ENCODE assay signal across 8 mouse cellular contexts in the genomic region with DNA sequence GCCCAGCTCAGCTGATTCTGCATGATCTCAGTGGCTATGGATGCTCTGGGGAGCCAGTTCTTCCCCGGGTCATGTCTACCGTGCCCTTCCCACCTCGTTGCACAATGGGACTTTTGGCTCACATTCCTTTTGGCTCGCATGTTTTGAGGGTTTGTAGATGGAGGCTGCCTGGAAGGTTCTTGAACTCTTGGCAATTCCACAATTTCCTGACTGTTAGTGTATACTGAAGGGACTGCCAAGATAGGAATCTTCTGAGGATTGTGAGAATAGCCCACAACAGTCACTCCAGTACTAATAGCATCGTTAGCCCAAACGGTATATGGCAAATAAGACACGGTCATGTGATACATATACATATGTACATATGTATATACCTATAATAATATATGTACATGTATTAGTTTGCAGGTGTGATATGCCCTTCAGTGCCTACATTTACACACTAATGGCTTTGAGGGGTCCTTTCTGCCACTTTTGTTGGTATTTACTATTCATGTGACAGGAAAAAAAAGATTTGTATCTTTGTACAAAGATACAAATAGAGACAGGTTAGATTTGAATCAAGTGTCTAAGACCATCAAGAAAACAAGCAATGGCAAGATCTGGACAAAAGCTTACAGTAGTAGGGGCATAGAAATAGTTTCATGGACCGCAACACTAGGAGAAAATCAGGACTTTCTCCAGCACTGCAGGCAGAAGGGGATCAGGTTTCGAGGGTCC. TPM values are rescaled to one million over a fixed set of nuclear protein-coding genes. Genes with fewer than 3 reads are reported as not detected.
DNase-seq lines count a peak whose midpoint lies in the region; ATAC-seq lines count a peak whose summit lies in the region.

No protein-coding gene starts in this region.

- no peaks in the 10 kb centered on the region for H3K27me3 ChIP-seq in hindbrain, embryonic 12.5 days
- H3K27me3 ChIP-seq in liver, embryonic 12.5 days (replicated peaks), result peaks cover 6% of the 10 kb centered on the region; the same call in 1 of the 2 replicates
- no peaks in the 10 kb centered on the region for H3K27me3 ChIP-seq in neural tube, embryonic 12.5 days (replicated peaks)

- H3K27ac ChIP-seq in hindbrain, embryonic 12.5 days, result no peak overlapping the region; the same call in 1 of the 2 replicates
- no peak overlapping the region for H3K27ac ChIP-seq in liver, embryonic 12.5 days
- no peak overlapping the region for H3K27ac ChIP-seq in neural tube, embryonic 12.5 days

- WGBS in hindbrain, embryonic 12.5 days, result 45% methylated on average over 9 of the region's 9 CpGs
- WGBS in liver, embryonic 12.5 days (ENCODE audit: insufficient replicate concordance), result 35% methylated on average over 9 of the region's 9 CpGs
- 43% methylated on average over 9 of the region's 9 CpGs for WGBS in neural tube, embryonic 12.5 days

- no peak overlapping the region for H3K9ac ChIP-seq in hindbrain, embryonic 12.5 days
- peak overlapping the region; percentile 62; the same call in 1 of the 2 replicates for H3K9ac ChIP-seq in liver, embryonic 12.5 days
- no peak overlapping the region for H3K9ac ChIP-seq in neural tube, embryonic 12.5 days

- H3K4me3 ChIP-seq in hindbrain, embryonic 12.5 days, result peak overlapping the region; percentile 37
- peak overlapping the region; percentile 54 for H3K4me3 ChIP-seq in liver, embryonic 12.5 days
- peak overlapping the region; percentile 22; the same call in 1 of the 2 replicates for H3K4me3 ChIP-seq in neural tube, embryonic 12.5 days

- H3K9me3 ChIP-seq in hindbrain, embryonic 12.5 days (replicated peaks), result no peaks in the 10 kb centered on the region
- no peaks in the 10 kb centered on the region for H3K9me3 ChIP-seq in liver, embryonic 12.5 days (replicated peaks)
- no peaks in the 10 kb centered on the region for H3K9me3 ChIP-seq in neural tube, embryonic 12.5 days

- no peaks in the 10 kb centered on the region for H3K4me1 ChIP-seq in hindbrain, embryonic 12.5 days
- peaks cover 6% of the 10 kb centered on the region; the same call in 1 of the 2 replicates for H3K4me1 ChIP-seq in liver, embryonic 12.5 days
- no peaks in the 10 kb centered on the region for H3K4me1 ChIP-seq in neural tube, embryonic 12.5 days

- H3K4me2 ChIP-seq in hindbrain, embryonic 12.5 days (replicated peaks), result peak overlapping the region; percentile 45
- peak overlapping the region; percentile 64 for H3K4me2 ChIP-seq in liver, embryonic 12.5 days
- peak overlapping the region; percentile 47 for H3K4me2 ChIP-seq in neural tube, embryonic 12.5 days (replicated peaks)

- DNase-seq in adrenal gland, adult 2 months, result peak; percentile 66
- no peak for DNase-seq in adrenal gland, postnatal 4 days (ENCODE audit: low spot score in 2 of 2)
- DNase-seq in adrenal gland, postnatal 36 days, result peak; percentile 29 to 34
- peak; percentile 47 for DNase-seq in fat pad, adult 2 months (ENCODE audit: extremely low read depth, low read depth, low spot score)
- no peak for DNase-seq in T-cell, adult 2 months (ENCODE audit: low spot score)

- H3K36me3 ChIP-seq in hindbrain, embryonic 12.5 days, result no peaks in the 10 kb centered on the region
- H3K36me3 ChIP-seq in liver, embryonic 12.5 days, result no peaks in the 10 kb centered on the region
- no peaks in the 10 kb centered on the region for H3K36me3 ChIP-seq in neural tube, embryonic 12.5 days

- peak; percentile 76 for ATAC-seq in hindbrain, embryonic 12.5 days (ENCODE audit: low FRiP score)
- ATAC-seq in liver, embryonic 12.5 days, result peak; percentile 46
- ATAC-seq in neural tube, embryonic 12.5 days (ENCODE audit: low FRiP score, low read depth), result peak; percentile 65

RNA-seq across cellular contexts. Expression of gene Ncoa7, which starts 7.3 kb away (rescaled TPM):
- total RNA-seq in adrenal gland, adult 2 months (2021), result 10 to 100 TPM; 32.6 to 34.1 TPM
- polyA plus RNA-seq in adrenal gland, adult 2 months (2012; rRNA removed), result 7.7 and 11.2 TPM in 2 replicates
- 10 to 100 TPM; 47.9 to 49.3 TPM for total RNA-seq in adrenal gland, postnatal 4 days (2021)
- 10 to 100 TPM; 26.0 to 36.8 TPM for total RNA-seq in adrenal gland, postnatal 36 days (2021)
- 8.6 and 11.3 TPM in 2 replicates for polyA plus RNA-seq in hindbrain, embryonic 12.5 days (2016; fragmentation: Nextera tagmentation; extraction: Ambion mirVana)
- 12.9 and 14.2 TPM in 2 replicates for polyA plus RNA-seq in liver, embryonic 12.5 days (2016; fragmentation: Nextera tagmentation; extraction: Ambion mirVana)
- polyA plus RNA-seq in neural tube, embryonic 12.5 days (2016; fragmentation: Nextera tagmentation; extraction: Ambion mirVana), result 11.2 TPM in 2 replicates

RNA-seq across cellular contexts. Expression of gene Hey2, which starts 32.2 kb away (rescaled TPM):
- 1 to 10 TPM; 1.4 to 1.5 TPM for total RNA-seq in adrenal gland, adult 2 months (2021)
- polyA plus RNA-seq in adrenal gland, adult 2 months (2012; rRNA removed), result 2.7 and 4.7 TPM in 2 replicates
- 1 to 10 TPM; 3.8 to 5.3 TPM for total RNA-seq in adrenal gland, postnatal 4 days (2021)
- 1 to 10 TPM; 1.1 to 1.4 TPM for total RNA-seq in adrenal gland, postnatal 36 days (2021)
- 6.7 and 8.1 TPM in 2 replicates for polyA plus RNA-seq in hindbrain, embryonic 12.5 days (2016; fragmentation: Nextera tagmentation; extraction: Ambion mirVana)
- polyA plus RNA-seq in liver, embryonic 12.5 days (2016; fragmentation: Nextera tagmentation; extraction: Ambion mirVana), result 0.49 and 0.65 TPM in 2 replicates
- 9.2 and 9.8 TPM in 2 replicates for polyA plus RNA-seq in neural tube, embryonic 12.5 days (2016; fragmentation: Nextera tagmentation; extraction: Ambion mirVana)

Comparison
In these comparisons a context has a peak if more than half of its experiments do, and no peak if none do; other contexts are left out.
1. DNase-seq: peak in adrenal gland, adult 2 months (single experiment), adrenal gland, postnatal 36 days (2 of 2) and fat pad, adult 2 months (single experiment); none in adrenal gland, postnatal 4 days (0 of 2) and T-cell, adult 2 months (single experiment).
2. Peak in every context shown above with its lines, with median percentiles within 50 percentile points of each other: ATAC-seq, H3K4me2 ChIP-seq and H3K4me3 ChIP-seq.